Mouse (Mus musculus) small intestine, adult 2 months (tissue): ENCODE results near the gene Clba1.

Experiments
- CTCF ChIP-seq: fragments of 200-500 bp; IDR thresholded peaks from 2 replicates; pipeline ENCODE4 v1.5.1; 2012; ENCODE audit warnings: low read depth, mild to moderate bottlenecking, control low read depth, inconsistent platforms, low read length, moderate library complexity, mixed read lengths; ENCODE audit not compliant: insufficient replicate concordance, insufficient read length; ENCODE audit errors: extremely low read depth
- POLR2A ChIP-seq: fragments of 200-500 bp; IDR thresholded peaks from 2 replicates; pipeline ENCODE4 v1.6.1; 2012; ENCODE audit warnings: low read depth, mild to moderate bottlenecking, control low read depth, inconsistent platforms, low read length, moderate library complexity

DNA sequence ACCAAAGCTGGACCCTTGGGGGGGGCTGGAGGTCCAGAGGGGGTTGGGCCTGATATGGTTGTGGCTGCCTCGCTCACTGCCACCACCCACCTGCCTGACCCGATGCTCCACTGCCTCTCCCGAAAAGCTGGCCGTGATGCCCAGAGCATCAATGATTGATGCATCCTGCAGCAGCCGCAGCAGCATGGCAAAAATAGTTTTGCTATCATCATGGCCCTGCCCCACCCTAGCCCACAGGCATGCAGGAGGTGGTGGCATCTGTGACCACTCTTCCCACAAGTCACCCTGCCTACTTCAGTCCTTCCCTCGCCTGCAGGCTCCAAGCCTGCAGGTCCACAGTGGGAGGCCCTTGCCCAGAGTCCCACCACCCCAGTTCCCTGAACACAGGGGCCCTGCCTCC lies 2.7 kb upstream of the Clba1 start:
- no peak for TF ChIP-seq CTCF
- no peak for TF ChIP-seq POLR2A
